Mouse (Mus musculus) forebrain, embryonic 15.5 days (tissue): ENCODE results near the gene Ipo7. TPM values are rescaled to one million over a fixed set of nuclear protein-coding genes. Genes with fewer than 3 reads are reported as not detected.

Experiments used
- ATAC-seq: fragments of 200-750 bp; cut with Nextera tagmentation; replicated peaks from 2 replicates; pipeline ENCODE4 v1.8.0; 2017; ENCODE audit warnings: mild to moderate bottlenecking, moderate TSS enrichment, moderate library complexity
- H3K27ac ChIP-seq: fragments of 300-500 bp; sonication (generic); replicated peaks from 2 replicates; pipeline ENCODE4 v1.5.1; 2015; ENCODE audit warnings: mild to moderate bottlenecking, inconsistent platforms
- H3K27me3 ChIP-seq: fragments of 300-500 bp; sonication (generic); 2 replicates; pipeline ENCODE4 v1.6.1; 2015; ENCODE audit warnings: inconsistent platforms
- H3K36me3 ChIP-seq: fragments of 300-500 bp; sonication (generic); 2 replicates; pipeline ENCODE4 v1.6.1; 2015; ENCODE audit warnings: mild to moderate bottlenecking, inconsistent platforms
- H3K4me1 ChIP-seq: fragments of 300-500 bp; sonication (generic); 2 replicates; pipeline ENCODE4 v1.6.1; 2015; ENCODE audit warnings: inconsistent platforms
- H3K4me2 ChIP-seq: fragments of 300-500 bp; sonication (generic); replicated peaks from 2 replicates; pipeline ENCODE4 v1.6.1; 2015; ENCODE audit warnings: mild to moderate bottlenecking, inconsistent platforms
- H3K4me3 ChIP-seq: fragments of 300-500 bp; sonication (generic); 2 replicates; pipeline ENCODE4 v1.5.1; 2015; ENCODE audit warnings: mild to moderate bottlenecking, inconsistent platforms
- H3K9ac ChIP-seq: fragments of 300-500 bp; sonication (generic); replicated peaks from 2 replicates; pipeline ENCODE4 v1.6.1; 2015; ENCODE audit warnings: mild to moderate bottlenecking, inconsistent platforms
- H3K9me3 ChIP-seq: fragments of 300-500 bp; sonication (generic); 2 replicates; pipeline ENCODE4 v1.6.1; 2016; ENCODE audit warnings: inconsistent platforms
- WGBS: fragments of 180-500 bp; shearing (Covaris S2); methylation state at CpG from one replicate; pipeline ENCODE4 v1.1.7; 2015; ENCODE audit warnings: mixed read lengths; 5-methylcytosine and 5-hydroxymethylcytosine counted together
- polyA plus RNA-seq: library from polyadenylated mRNA; unstranded; fragments of >200 nt; fragmentation: Nextera tagmentation; extraction: Ambion mirVana; gene quantifications from 2 replicates; pipeline ENCODE4 v1.2.1, GENCODE M21; 2015

Gene Ipo7
- polyA plus RNA-seq, 1 experiment from 2014 or later = 46.4 TPM

GRCm38 (mm10) chr7:109998388-109998787, 19.7 kb upstream of the Ipo7 start:
- Histone ChIP-seq H3K27me3 (no peaks in the 10 kb centered on the region), H3K27ac (no peak overlapping the region), H3K4me3 (no peak overlapping the region), H3K36me3 (no peaks in the 10 kb centered on the region), H3K9me3 (no peaks in the 10 kb centered on the region), H3K9ac (no peak overlapping the region), H3K4me2 (no peak overlapping the region), H3K4me1 (no peaks in the 10 kb centered on the region)
- WGBS = 88% methylated on average over 4 of the region's 4 CpGs
- ATAC-seq = no peak

GRCm38 (mm10) chr7:110002092-110002491, 16.0 kb upstream of the Ipo7 start:
- Histone ChIP-seq H3K4me1 (no peaks in the 10 kb centered on the region), H3K4me3 (no peak overlapping the region), H3K36me3 (no peaks in the 10 kb centered on the region), H3K9me3 (no peaks in the 10 kb centered on the region), H3K27me3 (no peaks in the 10 kb centered on the region), H3K4me2 (no peak overlapping the region), H3K9ac (no peak overlapping the region), H3K27ac (no peak overlapping the region)
- no peak for ATAC-seq

- WGBS = 19% methylated on average over 20 of the region's 20 CpGs
- peak overlapping the region; percentile 33 for H3K4me2 ChIP-seq
- no peak overlapping the region for H3K4me3 ChIP-seq
- no peaks in the 10 kb centered on the region for H3K9me3 ChIP-seq
- H3K27me3 ChIP-seq = no peaks in the 10 kb centered on the region
- H3K27ac ChIP-seq = no peak overlapping the region
- H3K36me3 ChIP-seq = no peaks in the 10 kb centered on the region
- H3K4me1 ChIP-seq = no peaks in the 10 kb centered on the region
- no peak for ATAC-seq
- H3K9ac ChIP-seq = peak overlapping the region; percentile 26; the same call in 1 of the 2 replicates
These were observed 15.1 kb upstream of the Ipo7 start for GRCm38 (mm10) chr7:110002968-110003367.

- H3K4me2 ChIP-seq = no peak overlapping the region
- no peak overlapping the region for H3K27ac ChIP-seq
- H3K4me1 ChIP-seq = no peaks in the 10 kb centered on the region
- H3K27me3 ChIP-seq = no peaks in the 10 kb centered on the region
- H3K36me3 ChIP-seq = no peaks in the 10 kb centered on the region
- no peak overlapping the region for H3K4me3 ChIP-seq
- ATAC-seq = no peak
- H3K9ac ChIP-seq = no peak overlapping the region
- no peaks in the 10 kb centered on the region for H3K9me3 ChIP-seq
These were observed 12.1 kb upstream of the Ipo7 start for GRCm38 (mm10) chr7:110005976-110006375.

- Histone ChIP-seq H3K9ac (no peak overlapping the region), H3K27me3 (no peaks in the 10 kb centered on the region), H3K9me3 (no peaks in the 10 kb centered on the region), H3K36me3 (no peaks in the 10 kb centered on the region), H3K4me1 (no peaks in the 10 kb centered on the region), H3K4me3 (no peak overlapping the region), H3K4me2 (no peak overlapping the region), H3K27ac (no peak overlapping the region)
- WGBS = 81% methylated on average over 5 of the region's 5 CpGs
- no peak for ATAC-seq
These were observed 11.4 kb upstream of the Ipo7 start for GRCm38 (mm10) chr7:110006471-110007195.

- Histone ChIP-seq H3K4me1 (no peaks in the 10 kb centered on the region), H3K9ac (no peak overlapping the region), H3K4me2 (no peak overlapping the region), H3K36me3 (no peaks in the 10 kb centered on the region), H3K27me3 (no peaks in the 10 kb centered on the region), H3K9me3 (no peaks in the 10 kb centered on the region), H3K4me3 (no peak overlapping the region), H3K27ac (no peak overlapping the region)
- no peak for ATAC-seq
- 96% methylated on average over 1 of the region's 1 CpGs for WGBS
These were observed 9.6 kb upstream of the Ipo7 start for GRCm38 (mm10) chr7:110008513-110008912.

- Histone ChIP-seq H3K4me2 (no peak overlapping the region), H3K27ac (no peak overlapping the region), H3K4me1 (no peaks in the 10 kb centered on the region), H3K9me3 (no peaks in the 10 kb centered on the region), H3K36me3 (no peaks in the 10 kb centered on the region), H3K9ac (no peak overlapping the region), H3K4me3 (no peak overlapping the region), H3K27me3 (no peaks in the 10 kb centered on the region)
- no peak for ATAC-seq
- WGBS = 95% methylated on average over 6 of the region's 6 CpGs
These were observed 9.0 kb upstream of the Ipo7 start for GRCm38 (mm10) chr7:110009084-110009483.

- Histone ChIP-seq H3K36me3 (no peaks in the 10 kb centered on the region), H3K4me2 (no peak overlapping the region), H3K4me3 (no peak overlapping the region), H3K9ac (no peak overlapping the region), H3K27ac (no peak overlapping the region), H3K27me3 (no peaks in the 10 kb centered on the region), H3K9me3 (no peaks in the 10 kb centered on the region), H3K4me1 (no peaks in the 10 kb centered on the region)
- no peak for ATAC-seq
- 59% methylated on average over 1 of the region's 1 CpGs for WGBS
These were observed 6.7 kb upstream of the Ipo7 start for GRCm38 (mm10) chr7:110011417-110011816.

GRCm38 (mm10) chr7:110014272-110014671, 3.8 kb upstream of the Ipo7 start:
- Histone ChIP-seq H3K9me3 (no peaks in the 10 kb centered on the region), H3K27me3 (no peaks in the 10 kb centered on the region), H3K9ac (no peak overlapping the region), H3K36me3 (no peaks in the 10 kb centered on the region), H3K4me1 (peaks cover 5% of the 10 kb centered on the region), H3K4me2 (no peak overlapping the region), H3K27ac (no peak overlapping the region), H3K4me3 (no peak overlapping the region)
- WGBS = 88% methylated on average over 5 of the region's 5 CpGs
- no peak for ATAC-seq

GRCm38 (mm10) chr7:110018631-110019482, 783 bp downstream of the Ipo7 start:
- Histone ChIP-seq H3K9me3 (no peaks in the 10 kb centered on the region), H3K4me1 (peaks cover 15% of the 10 kb centered on the region), H3K36me3 (no peaks in the 10 kb centered on the region), H3K27ac (peak overlapping the region; percentile 90), H3K4me2 (peak overlapping the region; percentile 78), H3K9ac (peak overlapping the region; percentile 96), H3K27me3 (no peaks in the 10 kb centered on the region), H3K4me3 (peak overlapping the region; percentile 97)
- ATAC-seq = peak; percentile 83
- under 1% methylated on average over 42 of the region's 42 CpGs for WGBS

- no peak overlapping the region for H3K27ac ChIP-seq
- ATAC-seq = no peak
- no peak overlapping the region for H3K4me3 ChIP-seq
- H3K4me2 ChIP-seq = no peak overlapping the region
- H3K9me3 ChIP-seq = no peaks in the 10 kb centered on the region
- peaks cover 15% of the 10 kb centered on the region for H3K4me1 ChIP-seq
- peaks cover 2% of the 10 kb centered on the region; the same call in 1 of the 2 replicates for H3K36me3 ChIP-seq
- WGBS = 83% methylated on average over 1 of the region's 1 CpGs
- no peaks in the 10 kb centered on the region for H3K27me3 ChIP-seq
- H3K9ac ChIP-seq = no peak overlapping the region
These were observed 5.5 kb downstream of the Ipo7 start for GRCm38 (mm10) chr7:110023553-110023952.

GRCm38 (mm10) chr7:110026594-110026993, 8.5 kb downstream of the Ipo7 start:
- Histone ChIP-seq H3K4me3 (no peak overlapping the region), H3K36me3 (peaks cover 17% of the 10 kb centered on the region), H3K9ac (no peak overlapping the region), H3K27ac (no peak overlapping the region), H3K9me3 (no peaks in the 10 kb centered on the region), H3K27me3 (no peaks in the 10 kb centered on the region), H3K4me1 (no peaks in the 10 kb centered on the region), H3K4me2 (no peak overlapping the region)
- ATAC-seq = no peak
- WGBS = 78% methylated on average over 2 of the region's 2 CpGs
